Mouse (Mus musculus) CH12.LX (cell line): ENCODE results near the gene Klhl26.
A peak's percentile ranks its signal among the peaks of the same experiment; 100 is the strongest.

Experiments
- CTCF ChIP-seq, 2 experiments: IDR thresholded peaks in 1 of 2; conservative IDR thresholded peaks in 1 of 2; 2 replicates each; pipeline ENCODE4 v1.5.1; 2011 to 2012; ENCODE audit warnings: low read depth in 2 of 2, low read length in 2 of 2, improper control_type of control experiment in 1 of 2, inconsistent platforms in 1 of 2, mild to moderate bottlenecking in 1 of 2, moderate library complexity in 1 of 2
- E2F4 ChIP-seq: IDR thresholded peaks from 2 replicates; pipeline ENCODE4 v1.6.1; 2011; ENCODE audit warnings: low read depth, low read length, improper control_type of control experiment; ENCODE audit not compliant: insufficient replicate concordance
- EP300 ChIP-seq: IDR thresholded peaks from 2 replicates; pipeline ENCODE4 v1.6.1; 2011; ENCODE audit warnings: low read length, improper control_type of control experiment
- ETS1 ChIP-seq: conservative IDR thresholded peaks from 2 replicates; pipeline ENCODE4 v1.6.1; 2012; ENCODE audit warnings: low read depth, mild to moderate bottlenecking, inconsistent platforms, low read length, improper control_type of control experiment, moderate library complexity
- JUN ChIP-seq: IDR thresholded peaks from 2 replicates; pipeline ENCODE4 v1.6.1; 2011; ENCODE audit warnings: low read depth, mild to moderate bottlenecking, low read length, improper control_type of control experiment, moderate library complexity; ENCODE audit not compliant: insufficient read depth
- MAFK ChIP-seq: IDR thresholded peaks from 2 replicates; pipeline ENCODE4 v1.6.1; 2011; ENCODE audit warnings: low read length, improper control_type of control experiment; ENCODE audit not compliant: insufficient replicate concordance
- MAZ ChIP-seq: IDR thresholded peaks from 2 replicates; pipeline ENCODE4 v1.6.1; 2012; ENCODE audit warnings: low read depth, mild to moderate bottlenecking, inconsistent platforms, low read length, improper control_type of control experiment, moderate library complexity
- POLR2A ChIP-seq: IDR thresholded peaks from 2 replicates; pipeline ENCODE4 v1.6.1; 2011; ENCODE audit warnings: low read depth, mild to moderate bottlenecking, improper control_type of control experiment, low read length
- ZC3H11A ChIP-seq: IDR thresholded peaks from 2 replicates; pipeline ENCODE4 v1.6.1; 2012; ENCODE audit warnings: low read depth, mild to moderate bottlenecking, inconsistent platforms, low read length, improper control_type of control experiment
- ZKSCAN1 ChIP-seq: IDR thresholded peaks from 2 replicates; pipeline ENCODE4 v1.6.1; 2012; ENCODE audit warnings: low read depth, inconsistent platforms, low read length, improper control_type of control experiment, borderline replicate concordance

DNA sequence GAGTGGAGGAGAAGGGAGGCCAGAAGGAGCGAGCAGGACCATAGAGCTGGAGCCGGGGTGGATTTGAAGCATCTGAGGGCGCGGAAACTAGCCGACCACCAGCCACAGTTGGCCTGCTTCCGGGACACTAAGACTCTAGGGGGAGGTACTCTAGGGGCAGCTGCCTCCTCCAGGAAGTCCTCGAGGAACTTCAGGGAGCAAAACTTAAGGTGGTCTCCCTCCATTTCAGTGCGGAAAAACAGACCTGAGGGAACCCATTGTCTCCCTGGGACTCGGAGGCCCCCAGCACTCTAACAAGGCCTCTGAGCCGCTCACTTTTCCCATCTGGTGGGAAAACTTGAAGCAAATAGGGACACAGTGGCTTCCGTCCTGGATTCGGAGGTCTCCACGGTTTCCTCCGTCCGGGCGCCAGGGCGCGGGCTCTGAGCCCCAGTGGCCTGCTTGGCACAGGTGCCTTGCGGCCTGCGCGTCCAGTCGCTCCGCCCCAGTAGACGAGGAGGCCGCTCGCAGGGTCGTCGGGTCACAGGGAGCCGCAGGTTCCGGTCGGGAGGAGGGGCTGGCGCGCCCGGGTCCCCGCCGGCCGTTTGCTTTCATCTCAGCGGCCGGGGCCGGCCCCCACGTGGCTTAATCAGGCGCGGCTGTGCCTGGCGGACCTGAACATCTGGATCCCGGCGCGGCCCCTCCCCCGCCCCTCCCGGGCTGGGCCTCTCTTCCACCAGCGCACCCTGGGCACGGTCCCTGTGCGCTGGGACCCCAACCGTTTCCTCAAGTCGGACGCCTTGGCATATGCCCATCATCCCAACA, 11.4 kb upstream of the Klhl26 start:
- TF ChIP-seq MAFK: no peak
- no peak for TF ChIP-seq EP300
- no peak for TF ChIP-seq ETS1
- TF ChIP-seq POLR2A: 0 out of 2 replicates have a peak, but pooled peaks have one; percentile 24
- TF ChIP-seq JUN: no peak
- no peak for TF ChIP-seq ZKSCAN1
- TF ChIP-seq CTCF (conservative IDR thresholded peaks at IDR 0.05 in 1 of 2, IDR thresholded peaks at IDR 0.05 in 1 of 2; ENCODE audit: low read depth in 2 of 2, low read length in 2 of 2): no peak
- TF ChIP-seq MAZ: no peak
- no peak for TF ChIP-seq E2F4
- TF ChIP-seq ZC3H11A: no peak
